Mouse (Mus musculus): Measurements from ENCODE around the gene Nrip1. TPM values are rescaled to one million over a fixed set of nuclear protein-coding genes. Genes with fewer than 3 reads are reported as not detected.

The Nrip1 gene
- polyA plus RNA-seq, 1 experiment from 2014 or later = 24.3 TPM

- no peak overlapping the region for H3K9ac ChIP-seq (ENCODE audit: low read length)
- H3K27ac ChIP-seq (ENCODE audit: low read depth, low read length) = no peak overlapping the region
- H3K4me1 ChIP-seq (ENCODE audit: control insufficient read depth, insufficient read depth, low read length) = peaks cover 32% of the 10 kb centered on the region
- H3K36me3 ChIP-seq (ENCODE audit: control insufficient read depth, insufficient read depth, low read length) = no peaks in the 10 kb centered on the region
- no peak overlapping the region for H3K4me2 ChIP-seq
- no peak overlapping the region for H3K4me3 ChIP-seq (ENCODE audit: low read depth, low read length)
- WGBS = 83% methylated on average over 22 of the region's 22 CpGs
- DNase-seq (ENCODE audit: low spot score, missing footprints) (no peak), ATAC-seq (ENCODE audit: low FRiP score) (no peak)
- H3K27me3 ChIP-seq (ENCODE audit: control insufficient read depth, insufficient read depth, low read length) = no peaks in the 10 kb centered on the region
- H3K9me3 ChIP-seq (ENCODE audit: control insufficient read depth, low read length) = no peaks in the 10 kb centered on the region
These were observed 56.4 kb downstream of the Nrip1 start for GRCm38 (mm10) chr16:76316940-76317822.

DNA sequence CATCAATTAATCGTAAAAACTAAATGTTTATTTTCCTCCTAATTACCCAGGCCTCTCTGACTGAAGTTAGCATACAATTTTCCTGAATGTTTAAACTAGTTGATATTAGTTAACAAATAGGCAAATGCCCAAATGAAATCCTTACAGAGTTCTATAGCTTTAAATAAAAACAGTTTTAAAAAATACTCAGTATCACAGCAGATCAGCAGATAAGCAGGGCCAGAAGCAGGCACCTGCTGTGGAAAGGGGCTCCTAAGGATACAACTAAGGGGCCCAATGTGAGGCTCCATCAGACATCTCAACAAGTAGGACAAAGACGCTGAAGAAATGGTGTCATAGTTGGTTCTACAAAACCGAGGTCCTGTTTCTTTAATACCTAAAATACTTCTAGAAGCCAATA lies 58.0 kb downstream of the Nrip1 start:
- Histone ChIP-seq H3K4me1 (ENCODE audit: control insufficient read depth, insufficient read depth, low read length) (peaks cover 22% of the 10 kb centered on the region), H3K36me3 (ENCODE audit: control insufficient read depth, insufficient read depth, low read length) (no peaks in the 10 kb centered on the region), H3K27me3 (ENCODE audit: control insufficient read depth, insufficient read depth, low read length) (no peaks in the 10 kb centered on the region), H3K9ac (ENCODE audit: low read length) (no peak overlapping the region), H3K4me2 (no peak overlapping the region), H3K9me3 (ENCODE audit: control insufficient read depth, low read length) (no peaks in the 10 kb centered on the region), H3K27ac (ENCODE audit: low read depth, low read length) (no peak overlapping the region), H3K4me3 (ENCODE audit: low read depth, low read length) (no peak overlapping the region)
- DNase-seq (ENCODE audit: low spot score, missing footprints) = no peak
- no peak for ATAC-seq (ENCODE audit: low FRiP score)
- 95% methylated on average over 3 of the region's 3 CpGs for WGBS

DNA sequence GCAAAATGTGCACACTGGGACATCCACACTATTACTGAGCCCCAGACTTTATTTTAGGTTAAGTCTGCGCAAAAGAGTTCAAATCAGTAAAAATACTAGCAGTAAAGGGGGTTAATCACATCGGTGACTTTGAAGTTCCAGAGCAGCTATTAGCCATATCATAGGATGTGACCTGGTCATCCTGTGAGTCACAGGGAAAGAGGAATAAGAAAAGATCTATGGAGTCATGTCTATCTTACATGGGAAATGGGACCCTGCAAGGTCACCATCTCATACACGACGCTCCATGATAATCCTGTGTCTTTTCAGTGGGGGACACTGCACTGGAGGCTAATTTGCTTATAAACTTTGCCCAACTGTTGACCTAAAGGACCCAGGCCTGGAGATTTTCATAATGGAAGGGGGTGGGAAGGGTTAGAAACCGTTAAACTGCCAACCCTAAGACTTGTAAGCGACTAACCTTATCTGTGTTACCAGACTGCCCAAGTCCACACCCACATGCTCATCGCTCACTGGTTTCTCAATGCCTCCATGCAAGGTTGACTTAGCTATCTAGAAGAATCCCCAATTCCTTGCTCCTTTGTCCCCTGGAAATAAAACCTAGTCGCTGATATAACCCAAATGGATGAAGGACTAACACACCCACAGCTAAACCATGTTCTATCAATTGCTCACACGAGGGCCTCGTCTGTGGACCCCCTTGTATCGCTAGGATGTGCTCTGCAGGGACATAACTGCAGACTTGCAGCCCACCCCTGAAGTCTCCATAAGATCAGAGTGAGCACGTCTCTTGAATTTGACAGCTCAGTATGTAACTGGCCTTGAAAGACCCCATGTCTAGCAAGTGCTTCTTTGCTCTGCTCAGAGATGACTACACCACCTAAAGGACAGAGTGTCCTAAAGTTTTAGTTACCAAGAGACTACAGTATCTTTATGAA lies 59.3 kb downstream of the Nrip1 start:
- H3K36me3 ChIP-seq (ENCODE audit: control insufficient read depth, insufficient read depth, low read length) = no peaks in the 10 kb centered on the region

GRCm38 (mm10) chr16:76312887-76313420 lies 60.7 kb downstream of the Nrip1 start:
- H3K4me1 ChIP-seq (ENCODE audit: control insufficient read depth, insufficient read depth, low read length) = no peaks in the 10 kb centered on the region
- H3K9me3 ChIP-seq (ENCODE audit: control insufficient read depth, low read length) = no peaks in the 10 kb centered on the region
- H3K27me3 ChIP-seq (ENCODE audit: control insufficient read depth, insufficient read depth, low read length) = no peaks in the 10 kb centered on the region
- no peak overlapping the region for H3K27ac ChIP-seq (ENCODE audit: low read depth, low read length)
- 65% methylated on average over 1 of the region's 1 CpGs for WGBS
- H3K36me3 ChIP-seq (ENCODE audit: control insufficient read depth, insufficient read depth, low read length) = no peaks in the 10 kb centered on the region
- no peak overlapping the region for H3K9ac ChIP-seq (ENCODE audit: low read length)
- no peak overlapping the region for H3K4me3 ChIP-seq (ENCODE audit: low read depth, low read length)
- H3K4me2 ChIP-seq = no peak overlapping the region
- DNase-seq (ENCODE audit: low spot score, missing footprints) (no peak), ATAC-seq (ENCODE audit: low FRiP score) (no peak)

More for the DNA sequence above, 59.3 kb downstream of the Nrip1 start:
- DNase-seq (ENCODE audit: low spot score, missing footprints) = no peak
- Histone ChIP-seq H3K4me3 (ENCODE audit: low read depth, low read length) (no peak overlapping the region), H3K4me1 (ENCODE audit: control insufficient read depth, insufficient read depth, low read length) (peaks cover 10% of the 10 kb centered on the region), H3K9ac (ENCODE audit: low read length) (no peak overlapping the region), H3K9me3 (ENCODE audit: control insufficient read depth, low read length) (no peaks in the 10 kb centered on the region), H3K27me3 (ENCODE audit: control insufficient read depth, insufficient read depth, low read length) (no peaks in the 10 kb centered on the region), H3K4me2 (no peak overlapping the region), H3K27ac (ENCODE audit: low read depth, low read length) (no peak overlapping the region)
- no peak for ATAC-seq (ENCODE audit: low FRiP score)
- WGBS = 81% methylated on average over 12 of the region's 12 CpGs

GRCm38 (mm10) chr16:76310791-76311190 lies 62.8 kb downstream of the Nrip1 start:
- 91% methylated on average over 2 of the region's 2 CpGs for WGBS
- H3K9me3 ChIP-seq (ENCODE audit: control insufficient read depth, low read length) = no peaks in the 10 kb centered on the region
- ATAC-seq (ENCODE audit: low FRiP score) (no peak), DNase-seq (ENCODE audit: low spot score, missing footprints) (no peak)
- no peaks in the 10 kb centered on the region for H3K36me3 ChIP-seq (ENCODE audit: control insufficient read depth, insufficient read depth, low read length)
- H3K4me2 ChIP-seq = no peak overlapping the region
- H3K27me3 ChIP-seq (ENCODE audit: control insufficient read depth, insufficient read depth, low read length) = no peaks in the 10 kb centered on the region
- no peaks in the 10 kb centered on the region for H3K4me1 ChIP-seq (ENCODE audit: control insufficient read depth, insufficient read depth, low read length)
- H3K4me3 ChIP-seq (ENCODE audit: low read depth, low read length) = no peak overlapping the region
- no peak overlapping the region for H3K27ac ChIP-seq (ENCODE audit: low read depth, low read length)
- H3K9ac ChIP-seq (ENCODE audit: low read length) = no peak overlapping the region

DNA sequence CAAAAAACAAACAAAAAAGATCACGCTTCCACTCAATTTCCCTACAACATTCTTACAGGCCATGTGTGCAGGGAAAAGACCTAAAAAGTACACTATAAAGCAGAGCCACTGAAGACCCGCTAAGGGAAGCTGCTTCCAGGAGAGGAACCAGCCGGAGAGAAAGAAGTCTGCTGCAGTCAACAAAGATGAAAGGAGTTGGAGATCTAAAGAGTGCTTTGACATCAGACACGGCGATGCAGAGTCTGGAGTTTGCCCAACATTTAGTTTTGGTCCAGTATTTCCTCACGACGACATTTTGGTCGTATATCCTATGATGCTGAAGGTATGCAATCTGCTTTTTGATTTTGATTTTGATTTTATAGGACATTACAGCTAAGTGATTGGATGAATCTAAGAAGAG lies 63.3 kb downstream of the Nrip1 start:
- Histone ChIP-seq H3K27ac (ENCODE audit: low read depth, low read length) (no peak overlapping the region), H3K9ac (ENCODE audit: low read length) (no peak overlapping the region), H3K9me3 (ENCODE audit: control insufficient read depth, low read length) (no peaks in the 10 kb centered on the region), H3K4me1 (ENCODE audit: control insufficient read depth, insufficient read depth, low read length) (no peaks in the 10 kb centered on the region), H3K36me3 (ENCODE audit: control insufficient read depth, insufficient read depth, low read length) (no peaks in the 10 kb centered on the region), H3K27me3 (ENCODE audit: control insufficient read depth, insufficient read depth, low read length) (no peaks in the 10 kb centered on the region), H3K4me2 (no peak overlapping the region), H3K4me3 (ENCODE audit: low read depth, low read length) (no peak overlapping the region)
- 81% methylated on average over 8 of the region's 8 CpGs for WGBS
- ATAC-seq (ENCODE audit: low FRiP score) (no peak), DNase-seq (ENCODE audit: low spot score, missing footprints) (no peak)

DNA sequence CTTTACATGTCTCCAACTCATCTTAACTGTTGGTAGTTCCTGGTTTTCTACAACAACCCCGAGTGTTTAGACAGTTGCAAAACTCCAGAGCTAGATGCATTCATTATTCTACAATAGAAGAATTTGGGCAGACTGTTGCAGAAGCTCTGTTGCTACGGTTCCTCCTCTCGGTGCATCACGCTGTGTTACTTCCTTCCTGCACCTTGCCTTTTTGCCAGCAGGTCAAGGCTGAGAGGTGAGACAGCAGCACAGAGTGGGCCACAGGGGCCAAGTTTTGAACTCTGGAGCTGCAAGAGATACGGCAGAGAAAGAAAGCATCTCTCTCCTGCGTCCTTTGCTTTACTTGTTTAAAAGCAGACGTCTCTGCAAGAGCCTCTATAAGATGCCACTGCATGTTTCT lies 64.3 kb downstream of the Nrip1 start:
- no peaks in the 10 kb centered on the region for H3K9me3 ChIP-seq (ENCODE audit: control insufficient read depth, low read length)
- H3K27me3 ChIP-seq (ENCODE audit: control insufficient read depth, insufficient read depth, low read length) = no peaks in the 10 kb centered on the region
- H3K27ac ChIP-seq (ENCODE audit: low read depth, low read length) = no peak overlapping the region
- no peak overlapping the region for H3K9ac ChIP-seq (ENCODE audit: low read length)
- H3K36me3 ChIP-seq (ENCODE audit: control insufficient read depth, insufficient read depth, low read length) = no peaks in the 10 kb centered on the region
- WGBS = 88% methylated on average over 7 of the region's 7 CpGs
- ATAC-seq (ENCODE audit: low FRiP score) (no peak), DNase-seq (ENCODE audit: low spot score, missing footprints) (no peak)
- H3K4me3 ChIP-seq (ENCODE audit: low read depth, low read length) = no peak overlapping the region
- H3K4me1 ChIP-seq (ENCODE audit: control insufficient read depth, insufficient read depth, low read length) = no peaks in the 10 kb centered on the region
- no peak overlapping the region for H3K4me2 ChIP-seq

DNA sequence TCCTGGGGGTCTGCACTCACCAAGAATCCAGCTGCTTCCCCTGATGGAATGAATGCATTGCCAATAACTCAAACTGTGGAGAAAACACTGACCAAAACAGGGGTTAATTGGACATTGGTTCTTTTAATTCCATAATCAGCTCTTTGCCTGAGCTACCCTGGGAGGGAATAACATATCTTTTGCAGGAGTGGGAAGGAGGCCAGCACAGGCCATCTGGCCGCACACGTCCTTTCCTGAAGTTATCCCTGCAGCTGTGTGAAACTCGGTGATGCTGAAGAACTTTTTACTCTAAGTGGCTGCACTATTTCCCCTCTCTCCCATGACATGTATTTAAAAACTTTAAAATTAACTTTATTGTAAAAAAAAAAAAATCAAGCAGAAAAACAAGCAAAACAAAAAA lies 66.6 kb downstream of the Nrip1 start:
- H3K4me2 ChIP-seq = no peak overlapping the region
- H3K9ac ChIP-seq (ENCODE audit: low read length) = no peak overlapping the region
- H3K4me1 ChIP-seq (ENCODE audit: control insufficient read depth, insufficient read depth, low read length) = no peaks in the 10 kb centered on the region
- 89% methylated on average over 3 of the region's 3 CpGs for WGBS
- no peak overlapping the region for H3K27ac ChIP-seq (ENCODE audit: low read depth, low read length)
- no peak overlapping the region for H3K4me3 ChIP-seq (ENCODE audit: low read depth, low read length)
- H3K36me3 ChIP-seq (ENCODE audit: control insufficient read depth, insufficient read depth, low read length) = no peaks in the 10 kb centered on the region
- no peaks in the 10 kb centered on the region for H3K27me3 ChIP-seq (ENCODE audit: control insufficient read depth, insufficient read depth, low read length)
- no peak for ATAC-seq (ENCODE audit: low FRiP score)
- no peaks in the 10 kb centered on the region for H3K9me3 ChIP-seq (ENCODE audit: control insufficient read depth, low read length)
- DNase-seq (ENCODE audit: low spot score, missing footprints) = no peak

- H3K27me3 ChIP-seq (ENCODE audit: control insufficient read depth, insufficient read depth, low read length) = no peaks in the 10 kb centered on the region
- no peak overlapping the region for H3K4me2 ChIP-seq
- WGBS = 95% methylated on average over 4 of the region's 4 CpGs
- no peak for DNase-seq (ENCODE audit: low spot score, missing footprints)
- H3K36me3 ChIP-seq (ENCODE audit: control insufficient read depth, insufficient read depth, low read length) = no peaks in the 10 kb centered on the region
- no peak for ATAC-seq (ENCODE audit: low FRiP score)
- H3K27ac ChIP-seq (ENCODE audit: low read depth, low read length) = no peak overlapping the region
- H3K9me3 ChIP-seq (ENCODE audit: control insufficient read depth, low read length) = no peaks in the 10 kb centered on the region
- no peak overlapping the region for H3K9ac ChIP-seq (ENCODE audit: low read length)
- no peak overlapping the region for H3K4me3 ChIP-seq (ENCODE audit: low read depth, low read length)
- no peaks in the 10 kb centered on the region for H3K4me1 ChIP-seq (ENCODE audit: control insufficient read depth, insufficient read depth, low read length)
These were observed 67.2 kb downstream of the Nrip1 start for GRCm38 (mm10) chr16:76306446-76306845.

Data from midbrain, embryonic 11.5 days (tissue).